Mouse (Mus musculus) activated CD4-positive, CD25-positive, alpha-beta regulatory T cell (primary cell): Measurements from ENCODE around the gene Cox8b. TPM values are rescaled to one million over a fixed set of nuclear protein-coding genes. Genes with fewer than 3 reads are reported as not detected.

Experiments used
- polyA plus RNA-seq, 2 experiments: library from polyadenylated mRNA; unstranded; fragments of 100-300 nt; shearing (Covaris generic); gene quantifications; one replicate each; pipeline ENCODE4 v1.2.1; 2017

The Cox8b gene
- not detected for polyA plus RNA-seq

DNA sequence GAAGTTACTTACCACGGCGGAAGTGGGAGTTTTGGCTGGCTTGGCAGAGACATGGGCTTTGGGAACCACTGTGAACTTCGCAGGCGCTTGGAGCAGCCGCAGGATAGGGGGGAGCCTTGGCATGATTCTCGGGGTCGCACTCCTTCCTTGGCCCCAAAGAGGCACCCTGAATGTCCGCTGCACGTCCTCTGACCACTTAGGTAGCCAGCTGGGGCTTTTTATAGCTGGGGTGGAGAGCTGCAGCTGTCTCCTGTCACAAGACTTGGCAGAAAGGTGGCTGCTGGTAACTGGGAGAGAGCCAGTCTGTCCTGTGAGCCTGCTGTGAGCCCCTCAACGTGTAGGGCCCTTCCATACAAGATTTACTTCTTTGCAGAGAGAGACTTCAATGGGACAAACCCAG is at the start of gene Cox8b:
Cox8b (minus strand) TSS at position 227 of the 400 bp plus-strand sequence.

DNA sequence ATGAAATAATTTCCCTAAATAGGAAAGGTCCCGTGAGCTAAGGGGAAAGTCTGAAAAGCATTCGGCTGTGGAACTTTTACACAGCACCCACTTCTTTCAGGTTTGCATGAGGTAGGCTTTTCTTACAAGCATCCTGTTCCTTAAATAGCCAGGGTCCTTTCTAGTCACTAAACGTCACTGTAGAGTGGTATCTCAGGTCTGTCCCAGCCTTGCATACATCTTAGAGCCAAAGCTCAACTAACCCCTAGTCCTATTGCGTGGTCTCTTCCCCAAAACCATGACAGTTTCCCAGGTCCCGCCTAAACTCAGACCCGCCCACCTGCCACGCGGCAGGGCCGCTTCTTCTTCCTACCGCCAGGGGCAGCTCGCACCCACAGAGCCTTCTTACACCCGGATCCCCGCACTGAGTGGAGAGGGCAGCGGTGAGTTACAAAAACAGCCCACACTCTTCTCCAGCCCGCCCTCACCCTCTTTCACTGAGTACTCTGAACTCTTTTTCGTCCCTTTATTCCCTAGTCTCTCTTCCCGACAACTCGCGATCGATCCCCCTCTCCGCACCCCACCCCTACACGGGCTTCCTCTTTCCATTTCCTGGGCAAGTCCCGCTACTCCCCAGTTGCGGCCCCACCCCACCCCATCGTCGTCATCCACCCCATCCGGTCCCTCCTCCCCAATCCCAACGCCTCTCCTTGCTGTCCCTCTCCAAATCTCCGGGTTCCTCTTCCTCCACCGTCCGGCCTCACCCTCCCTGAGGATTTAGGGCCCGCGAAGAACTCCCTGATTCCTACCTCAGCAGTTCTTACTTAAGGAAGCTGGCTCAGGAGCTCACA is 41.2 kb upstream of the Cox8b start, which contains the start of gene Pgghg:
Pgghg (plus strand) TSS at position 170 of the 830 bp plus-strand sequence.

DNA sequence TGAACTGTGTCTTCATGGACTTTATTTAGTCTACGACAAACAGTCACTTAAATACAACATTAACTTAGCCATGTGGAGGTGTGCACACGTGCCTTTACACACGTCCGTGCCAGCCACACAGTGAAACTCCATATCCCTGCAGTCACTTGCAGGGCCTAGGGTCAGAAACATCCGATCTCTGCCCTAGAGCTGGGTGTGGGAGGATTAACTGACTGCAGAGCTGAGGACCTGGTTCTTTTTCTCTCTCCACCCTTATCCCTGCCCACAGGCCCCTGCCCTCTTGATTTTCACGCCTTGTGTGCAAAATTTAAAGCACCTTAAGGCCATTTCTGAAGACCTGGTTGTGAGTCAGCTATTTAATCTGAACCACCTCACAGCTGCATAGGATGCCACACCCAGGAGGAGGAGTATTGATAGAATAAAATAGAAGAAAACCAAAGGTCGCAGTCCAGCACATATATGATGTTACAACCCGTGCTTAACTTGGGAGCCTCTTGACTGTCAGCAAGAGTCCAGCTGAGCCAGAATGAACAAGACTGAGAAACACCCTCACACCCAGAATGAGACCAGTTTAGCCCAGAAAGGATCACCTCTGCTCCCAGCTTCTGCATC is 20.3 kb upstream of the Cox8b start, which contains the start of gene Nlrp6:
Nlrp6 (plus strand) TSS at position 485 of the 612 bp plus-strand sequence.

DNA sequence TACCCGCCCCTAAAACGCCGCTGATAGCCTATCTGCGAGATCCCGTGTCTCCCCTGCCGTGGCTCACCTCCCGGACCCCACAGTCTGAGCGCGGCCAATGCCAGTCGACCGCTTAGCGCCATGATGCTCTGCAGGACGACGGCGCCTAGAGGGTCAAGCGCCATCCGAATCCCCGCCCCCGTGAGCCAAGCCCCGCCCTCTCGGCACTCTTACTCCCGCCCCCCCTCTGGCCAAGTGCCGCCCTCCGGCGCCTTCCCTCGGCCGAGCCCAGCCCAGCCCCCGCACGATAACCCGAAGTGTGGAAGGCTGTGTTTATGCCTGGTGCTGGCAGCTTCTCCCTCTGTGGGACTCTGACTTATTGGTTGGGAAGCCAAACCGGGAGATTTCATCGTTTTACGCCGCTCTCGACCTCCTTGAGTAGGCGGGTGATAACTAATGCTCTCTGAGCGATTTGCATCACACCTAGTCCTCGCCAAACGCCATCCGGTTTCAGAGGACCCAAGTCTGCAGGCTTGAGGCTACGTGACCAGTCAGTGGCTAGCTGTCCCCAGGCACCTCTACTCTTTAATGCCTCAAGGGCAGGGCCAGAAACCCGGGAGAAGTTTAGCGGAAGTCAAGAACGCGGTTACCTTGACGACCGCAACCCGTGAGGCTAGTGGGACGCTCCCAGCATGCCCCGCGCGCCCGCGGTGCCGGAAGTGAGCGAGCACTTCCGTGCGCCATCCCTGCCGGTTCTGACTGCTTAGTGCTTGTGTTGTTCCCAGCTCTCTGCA is 18.4 kb downstream of the Cox8b start, which contains the start of the genes Psmd13 and Sirt3:
Psmd13 (plus strand) TSS at position 273 of the 773 bp plus-strand sequence.
Sirt3 (minus strand) TSS at position 614 of the 773 bp plus-strand sequence.

DNA sequence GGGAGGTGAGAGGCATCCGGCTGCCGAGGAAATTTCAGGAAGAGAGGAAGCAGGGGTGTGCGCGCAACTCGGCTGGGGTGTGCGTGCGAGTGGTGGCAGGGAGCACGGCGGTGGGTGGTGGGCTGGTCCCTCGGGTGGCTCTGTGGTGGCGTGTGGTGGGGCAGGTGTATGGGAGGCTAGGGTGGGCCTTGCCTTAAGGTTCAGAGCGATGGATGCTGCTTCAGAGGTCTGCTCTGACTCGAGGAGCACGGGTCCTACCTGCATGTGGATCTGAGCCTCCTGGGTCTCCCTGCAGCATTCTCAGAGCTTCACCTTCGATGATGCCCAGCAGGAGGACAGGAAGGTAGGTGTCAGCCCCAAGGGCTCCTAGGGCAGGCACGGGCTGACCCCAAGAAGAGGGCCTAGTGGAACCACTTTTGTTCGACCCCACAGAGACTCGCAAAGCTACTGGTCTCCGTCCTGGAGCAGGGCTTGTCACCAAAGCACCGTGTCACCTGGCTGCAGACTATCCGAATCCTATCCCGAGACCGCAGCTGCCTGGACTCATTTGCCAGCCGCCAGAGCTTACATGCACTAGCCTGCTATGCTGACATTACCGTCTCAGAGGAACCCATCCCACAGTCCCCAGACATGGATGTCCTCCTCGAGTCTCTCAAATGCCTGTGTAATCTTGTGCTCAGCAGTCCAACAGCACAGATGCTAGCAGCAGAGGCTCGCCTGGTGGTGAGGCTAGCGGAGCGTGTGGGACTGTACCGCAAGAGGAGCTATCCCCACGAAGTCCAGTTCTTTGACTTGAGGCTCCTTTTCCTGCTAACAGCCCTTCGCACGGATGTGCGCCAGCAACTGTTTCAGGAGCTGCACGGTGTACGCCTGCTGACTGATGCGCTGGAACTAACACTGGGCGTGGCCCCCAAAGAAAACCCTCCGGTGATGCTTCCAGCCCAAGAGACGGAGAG is 42.4 kb downstream of the Cox8b start, which contains the start of gene Bet1l:
Bet1l (minus strand) TSS at position 28 of the 956 bp plus-strand sequence.

DNA sequence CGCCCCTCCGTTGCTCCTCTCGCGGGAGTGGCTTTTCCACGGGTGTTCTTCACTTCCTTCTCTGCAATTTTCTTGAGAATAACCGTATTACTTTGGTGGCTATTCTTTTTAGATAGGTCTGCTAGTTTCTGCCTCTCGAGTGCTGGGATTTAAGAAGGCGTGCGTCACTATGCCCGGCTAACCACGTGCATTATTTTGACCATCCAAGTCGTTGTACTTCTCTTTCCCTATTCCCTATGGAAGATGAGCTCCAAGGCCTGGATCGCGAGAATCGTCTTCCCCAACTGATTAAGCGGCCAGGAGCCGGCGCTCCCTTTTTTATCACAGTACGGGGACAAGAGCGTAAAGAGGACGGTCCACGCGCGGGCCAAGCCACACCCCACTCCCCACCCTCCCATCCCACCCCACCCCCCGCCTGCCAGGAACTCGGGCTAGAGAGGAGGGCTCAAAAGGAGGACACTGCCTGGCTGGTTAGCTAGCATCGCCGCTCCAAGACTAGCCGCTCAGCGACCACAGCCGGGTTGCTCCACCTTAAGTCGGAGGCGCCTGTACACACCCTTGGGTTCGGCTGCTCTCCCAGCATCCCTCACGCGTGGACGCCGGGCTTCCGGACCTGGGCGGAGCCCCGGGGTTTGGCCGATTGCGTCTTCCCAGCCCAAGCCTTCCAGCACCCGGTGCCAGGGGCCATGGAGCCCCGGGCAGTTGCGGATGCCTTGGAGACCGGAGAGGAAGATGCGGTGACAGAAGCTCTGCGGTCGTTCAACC is 43.3 kb downstream of the Cox8b start, which contains the start of gene Ric8a:
Ric8a (plus strand) TSS at position 173 of the 765 bp plus-strand sequence.

DNA sequence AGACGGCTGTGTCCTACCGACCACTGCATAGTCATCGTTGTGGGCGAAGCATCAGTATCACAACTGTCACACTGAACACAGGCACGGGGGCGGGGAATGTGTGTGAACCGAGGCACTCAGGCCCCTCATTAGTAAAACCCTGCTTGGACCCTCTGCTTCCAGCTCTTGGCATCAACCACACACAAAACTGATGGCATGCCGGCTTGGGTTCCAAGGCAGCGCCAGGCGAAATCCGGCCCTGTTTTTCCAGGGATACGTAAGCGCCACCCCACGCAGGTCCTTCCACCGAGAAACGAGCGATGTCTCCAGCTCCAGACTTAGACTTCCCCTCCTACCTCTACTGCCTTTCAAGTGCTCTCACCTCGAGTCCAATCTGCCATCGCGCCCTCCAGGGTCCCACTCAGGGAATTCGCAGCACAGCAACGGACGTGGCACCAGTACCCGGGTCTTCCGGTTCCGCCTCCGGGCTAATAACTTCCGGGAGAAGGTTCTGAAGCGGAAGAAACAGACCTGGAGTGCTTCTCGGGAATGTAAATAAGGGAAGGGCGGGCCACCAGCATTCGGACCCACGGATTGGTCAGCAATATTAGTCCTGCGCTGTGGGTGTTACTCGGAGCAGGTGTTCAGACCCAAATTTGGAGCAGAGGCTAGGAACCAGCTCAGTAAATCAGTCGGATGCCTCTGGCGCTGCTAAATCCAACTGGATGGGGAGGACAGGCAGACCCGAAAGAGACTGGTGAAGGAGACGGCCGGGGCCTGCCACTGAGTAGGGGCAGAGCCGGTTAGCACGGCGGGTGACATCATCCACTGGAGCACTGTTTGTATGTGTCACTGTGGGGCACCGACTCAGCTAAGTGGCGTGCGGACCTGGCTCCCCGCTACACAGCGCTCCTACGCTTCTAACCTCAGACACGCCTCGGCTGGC is 44.1 kb downstream of the Cox8b start, which contains the start of gene Gm45785:
Gm45785 (minus strand) TSS at position 472 of the 925 bp plus-strand sequence.

Other genes starting within 250 kb of the Cox8b start
- gene Olfr539, start 240.5 kb downstream of the Cox8b start, polyA plus RNA-seq, result under 1 TPM; 0.10 to 0.14 TPM
- under 1 TPM; 0.04 to 0.07 TPM for gene Olfr45, start 218.5 kb downstream of the Cox8b start, polyA plus RNA-seq
- under 1 TPM in 1 of 2 experiments, not detected in 1; 0.34 TPM for gene Olfr541, start 203.2 kb downstream of the Cox8b start, polyA plus RNA-seq
- gene Cyp2e1, start 136.7 kb downstream of the Cox8b start, polyA plus RNA-seq, result under 1 TPM in 1 of 2 experiments, not detected in 1; 0.26 TPM
- gene Syce1, start 112.6 kb downstream of the Cox8b start, polyA plus RNA-seq, result 1 to 10 TPM in 1 of 2 experiments, under 1 TPM in 1; 0.32 to 1.6 TPM
- gene Zfp941, start 78.3 kb downstream of the Cox8b start, polyA plus RNA-seq, result under 1 TPM; 0.11 to 0.17 TPM
- not detected for gene Urah, start 65.4 kb downstream of the Cox8b start, polyA plus RNA-seq
- gene Scgb1c1, start 54.9 kb downstream of the Cox8b start, polyA plus RNA-seq, result not detected
- not detected for gene Odf3, start 52.6 kb downstream of the Cox8b start, polyA plus RNA-seq
- gene Gm45785, start 44.1 kb downstream of the Cox8b start, polyA plus RNA-seq, result under 1 TPM in 1 of 2 experiments, not detected in 1; 0.43 TPM
- gene Ric8a, start 43.5 kb downstream of the Cox8b start, polyA plus RNA-seq, result 100 to 1,000 TPM; 101 to 128 TPM
- 10 to 100 TPM; 46.6 to 46.7 TPM for gene Bet1l, start 42.9 kb downstream of the Cox8b start, polyA plus RNA-seq
- 100 to 1,000 TPM; 232 to 235 TPM for gene Psmd13, start 18.5 kb downstream of the Cox8b start, polyA plus RNA-seq
- 10 to 100 TPM in 1 of 2 experiments, 1 to 10 TPM in 1; 4.9 to 10.0 TPM for gene Sirt3, start 18.1 kb downstream of the Cox8b start, polyA plus RNA-seq
- gene Nlrp6, start 20.5 kb upstream of the Cox8b start, polyA plus RNA-seq, result under 1 TPM in 1 of 2 experiments, not detected in 1; 0.24 TPM
- 10 to 100 TPM; 20.0 to 39.9 TPM for gene Pgghg, start 40.9 kb upstream of the Cox8b start, polyA plus RNA-seq
- under 1 TPM in 1 of 2 experiments, not detected in 1; 0.57 TPM for gene Ifitm5, start 49.8 kb upstream of the Cox8b start, polyA plus RNA-seq
- gene Gm45717, start 55.5 kb upstream of the Cox8b start, polyA plus RNA-seq, result not detected
- 100 to 1,000 TPM in 1 of 2 experiments, 10 to 100 TPM in 1; 67.1 to 119 TPM for gene Ifitm2, start 55.5 kb upstream of the Cox8b start, polyA plus RNA-seq
- 10 to 100 TPM in 1 of 2 experiments, 1 to 10 TPM in 1; 2.5 to 20.2 TPM for gene Ifitm1, start 66.8 kb upstream of the Cox8b start, polyA plus RNA-seq
- gene Ifitm3, start 110.3 kb upstream of the Cox8b start, polyA plus RNA-seq, result 10 to 100 TPM; 14.6 to 31.5 TPM
- gene Ifitm6, start 117.5 kb upstream of the Cox8b start, polyA plus RNA-seq, result 1 to 10 TPM in 1 of 2 experiments, under 1 TPM in 1; 0.75 to 1.2 TPM
- not detected for gene Gm17387, start 128.7 kb upstream of the Cox8b start, polyA plus RNA-seq
- 10 to 100 TPM in 1 of 2 experiments, 1 to 10 TPM in 1; 9.9 to 21.4 TPM for gene B4galnt4, start 160.7 kb upstream of the Cox8b start, polyA plus RNA-seq
- 100 to 1,000 TPM; 238 to 385 TPM for gene Pkp3, start 177.8 kb upstream of the Cox8b start, polyA plus RNA-seq
- gene Sigirr, start 200.1 kb upstream of the Cox8b start, polyA plus RNA-seq, result 100 to 1,000 TPM; 176 to 187 TPM
- not detected for gene Ano9, start 217.4 kb upstream of the Cox8b start, polyA plus RNA-seq
- 10 to 100 TPM; 17.3 to 22.2 TPM for gene Ptdss2, start 221.9 kb upstream of the Cox8b start, polyA plus RNA-seq